Mouse (Mus musculus) kidney, postnatal 36 days (tissue): ENCODE measurements at regions not wholly inside any gene's neighbourhood (a gene's known extent, or its start where the extent isn't known, plus 50 kb on each side); places are given as distances from the start of the nearest gene placed in this dataset.

Experiments used
- DNase-seq, 2 experiments: peaks; one replicate each; pipeline ENCODE4 v3.0.0; 2021 to 2022; ENCODE audit warnings: mixed read lengths in 2 of 2

GRCm38 (mm10) chr5:74767993-74768392 is 65.3 kb upstream of the Lnx1 start:
- peak; percentile 11 to 22 for DNase-seq

- peak; percentile 11 to 39 for DNase-seq
Observed at GRCm38 (mm10) chr5:74766211-74766610, 63.5 kb upstream of the Lnx1 start.

- DNase-seq, result peak in 1 of 2 experiments; percentile 41
Observed at GRCm38 (mm10) chr5:74765061-74765767, 62.5 kb upstream of the Lnx1 start.

- DNase-seq, result no peak
Observed at GRCm38 (mm10) chr5:74757557-74757956, 54.8 kb upstream of the Lnx1 start.

- no peak for DNase-seq
Observed at GRCm38 (mm10) chr5:74752961-74753360, 50.2 kb upstream of the Lnx1 start.
